Mouse (Mus musculus): ENCODE measurements around the gene Azin2. TPM values are rescaled to one million over a fixed set of nuclear protein-coding genes. Genes with fewer than 3 reads are reported as not detected.
A peak's percentile ranks its signal among the peaks of the same experiment; 100 is the strongest.

Gene Azin2
- total and polyA plus RNA-seq, 2 experiments from 2014 or later: 7.1 to 7.7 TPM

GRCm38 (mm10) chr4:129003720-129004119 lies 41.5 kb upstream of the Azin2 start:
- no peak for DNase-seq (ENCODE audit: low spot score)
- TF ChIP-seq EP300 (IDR thresholded peaks at IDR 0.05; ENCODE audit: low read depth) (no peak), CTCF (IDR thresholded peaks at IDR 0.05; ENCODE audit: low read depth) (no peak)
- H3K36me3 ChIP-seq (replicated peaks; ENCODE audit: control insufficient read depth, insufficient read depth, low read length): peaks cover 90% of the 10 kb centered on the region
- H3K4me2 ChIP-seq (ENCODE audit: low read depth, low read length): no peak overlapping the region
- ATAC-seq (ENCODE audit: insufficient read depth, low read depth): no peak
- WGBS: 79% methylated on average over 8 of the region's 8 CpGs
- H3K9me3 ChIP-seq (replicated peaks; ENCODE audit: control insufficient read depth, low read length): no peaks in the 10 kb centered on the region
- H3K4me3 ChIP-seq (ENCODE audit: low read depth, low read length): no peak overlapping the region
- no peak overlapping the region for H3K9ac ChIP-seq (replicated peaks; ENCODE audit: low read depth, low read length)
- no peak overlapping the region for H3K27ac ChIP-seq (ENCODE audit: low read depth)
- H3K4me1 ChIP-seq (ENCODE audit: control insufficient read depth, insufficient read depth): no peaks in the 10 kb centered on the region
- no peaks in the 10 kb centered on the region for H3K27me3 ChIP-seq (ENCODE audit: control insufficient read depth, insufficient read depth, low read length)

- no peak overlapping the region for H3K27ac ChIP-seq (ENCODE audit: low read depth)
- TF ChIP-seq EP300 (IDR thresholded peaks at IDR 0.05; ENCODE audit: low read depth) (no peak), CTCF (IDR thresholded peaks at IDR 0.05; ENCODE audit: low read depth) (no peak)
- ATAC-seq (ENCODE audit: insufficient read depth, low read depth) (no peak), DNase-seq (ENCODE audit: low spot score) (no peak)
- H3K9me3 ChIP-seq (replicated peaks; ENCODE audit: control insufficient read depth, low read length): no peaks in the 10 kb centered on the region
- 62% methylated on average over 3 of the region's 3 CpGs for WGBS
- peaks cover 66% of the 10 kb centered on the region for H3K36me3 ChIP-seq (replicated peaks; ENCODE audit: control insufficient read depth, insufficient read depth, low read length)
- no peaks in the 10 kb centered on the region for H3K27me3 ChIP-seq (ENCODE audit: control insufficient read depth, insufficient read depth, low read length)
- no peak overlapping the region for H3K4me2 ChIP-seq (ENCODE audit: low read depth, low read length)
- no peak overlapping the region for H3K9ac ChIP-seq (replicated peaks; ENCODE audit: low read depth, low read length)
- no peak overlapping the region for H3K4me3 ChIP-seq (ENCODE audit: low read depth, low read length)
- H3K4me1 ChIP-seq (ENCODE audit: control insufficient read depth, insufficient read depth): no peaks in the 10 kb centered on the region; the same call in 1 of the 2 replicates
These were observed 38.5 kb upstream of the Azin2 start for GRCm38 (mm10) chr4:129000786-129001185.

- ATAC-seq (ENCODE audit: insufficient read depth, low read depth) (no peak), DNase-seq (ENCODE audit: low spot score) (no peak)
- 82% methylated on average over 8 of the region's 8 CpGs for WGBS
- no peak overlapping the region for H3K4me3 ChIP-seq (ENCODE audit: low read depth, low read length)
- H3K4me1 ChIP-seq (ENCODE audit: control insufficient read depth, insufficient read depth): peaks cover 12% of the 10 kb centered on the region
- H3K9me3 ChIP-seq (replicated peaks; ENCODE audit: control insufficient read depth, low read length): no peaks in the 10 kb centered on the region
- no peak for TF ChIP-seq EP300 (IDR thresholded peaks at IDR 0.05; ENCODE audit: low read depth)
- TF ChIP-seq CTCF (IDR thresholded peaks at IDR 0.05; ENCODE audit: low read depth): no peak
- H3K36me3 ChIP-seq (replicated peaks; ENCODE audit: control insufficient read depth, insufficient read depth, low read length): peaks cover 47% of the 10 kb centered on the region
- H3K27me3 ChIP-seq (ENCODE audit: control insufficient read depth, insufficient read depth, low read length): no peaks in the 10 kb centered on the region
- H3K9ac ChIP-seq (replicated peaks; ENCODE audit: low read depth, low read length): no peak overlapping the region
- H3K4me2 ChIP-seq (ENCODE audit: low read depth, low read length): no peak overlapping the region
- H3K27ac ChIP-seq (ENCODE audit: low read depth): no peak overlapping the region
These were observed 36.2 kb upstream of the Azin2 start for GRCm38 (mm10) chr4:128998401-128998800.

GRCm38 (mm10) chr4:128997258-128997657 lies 35.0 kb upstream of the Azin2 start:
- WGBS: 43% methylated on average over 8 of the region's 8 CpGs
- Histone ChIP-seq H3K4me1 (ENCODE audit: control insufficient read depth, insufficient read depth) (peaks cover 12% of the 10 kb centered on the region), H3K9ac (replicated peaks; ENCODE audit: low read depth, low read length) (no peak overlapping the region), H3K9me3 (replicated peaks; ENCODE audit: control insufficient read depth, low read length) (no peaks in the 10 kb centered on the region), H3K27ac (ENCODE audit: low read depth) (no peak overlapping the region), H3K4me2 (ENCODE audit: low read depth, low read length) (no peak overlapping the region), H3K4me3 (ENCODE audit: low read depth, low read length) (no peak overlapping the region), H3K27me3 (ENCODE audit: control insufficient read depth, insufficient read depth, low read length) (no peaks in the 10 kb centered on the region), H3K36me3 (replicated peaks; ENCODE audit: control insufficient read depth, insufficient read depth, low read length) (peaks cover 35% of the 10 kb centered on the region)
- TF ChIP-seq EP300 (IDR thresholded peaks at IDR 0.05; ENCODE audit: low read depth): no peak
- no peak for TF ChIP-seq CTCF (IDR thresholded peaks at IDR 0.05; ENCODE audit: low read depth)
- DNase-seq (ENCODE audit: low spot score) (no peak), ATAC-seq (ENCODE audit: insufficient read depth, low read depth) (no peak)

GRCm38 (mm10) chr4:128995238-128995637 lies 33.0 kb upstream of the Azin2 start:
- TF ChIP-seq EP300 (IDR thresholded peaks at IDR 0.05; ENCODE audit: low read depth) (no peak), CTCF (IDR thresholded peaks at IDR 0.05; ENCODE audit: low read depth) (no peak)
- DNase-seq (ENCODE audit: low spot score) (no peak), ATAC-seq (ENCODE audit: insufficient read depth, low read depth) (no peak)
- Histone ChIP-seq H3K4me3 (ENCODE audit: low read depth, low read length) (no peak overlapping the region), H3K27me3 (ENCODE audit: control insufficient read depth, insufficient read depth, low read length) (no peaks in the 10 kb centered on the region), H3K9ac (replicated peaks; ENCODE audit: low read depth, low read length) (no peak overlapping the region), H3K27ac (ENCODE audit: low read depth) (no peak overlapping the region), H3K9me3 (replicated peaks; ENCODE audit: control insufficient read depth, low read length) (no peaks in the 10 kb centered on the region), H3K36me3 (replicated peaks; ENCODE audit: control insufficient read depth, insufficient read depth, low read length) (peaks cover 15% of the 10 kb centered on the region), H3K4me2 (ENCODE audit: low read depth, low read length) (no peak overlapping the region), H3K4me1 (ENCODE audit: control insufficient read depth, insufficient read depth) (peaks cover 12% of the 10 kb centered on the region)
- WGBS: 58% methylated on average over 7 of the region's 7 CpGs

- H3K36me3 ChIP-seq (replicated peaks; ENCODE audit: control insufficient read depth, insufficient read depth, low read length): no peaks in the 10 kb centered on the region
- peak overlapping the region; percentile 93 for H3K4me2 ChIP-seq (ENCODE audit: low read depth, low read length)
- WGBS: under 1% methylated on average over 12 of the region's 12 CpGs
- peaks cover 12% of the 10 kb centered on the region for H3K4me1 ChIP-seq (ENCODE audit: control insufficient read depth, insufficient read depth)
- peak overlapping the region; percentile 62 for H3K4me3 ChIP-seq (ENCODE audit: low read depth, low read length)
- TF ChIP-seq CTCF (IDR thresholded peaks at IDR 0.05; ENCODE audit: low read depth) (no peak), EP300 (IDR thresholded peaks at IDR 0.05; ENCODE audit: low read depth) (no peak)
- no peaks in the 10 kb centered on the region for H3K9me3 ChIP-seq (replicated peaks; ENCODE audit: control insufficient read depth, low read length)
- ATAC-seq (ENCODE audit: insufficient read depth, low read depth): peak; percentile 1; the same call in 1 of the 2 replicates
- H3K27me3 ChIP-seq (ENCODE audit: control insufficient read depth, insufficient read depth, low read length): no peaks in the 10 kb centered on the region
- H3K27ac ChIP-seq (ENCODE audit: low read depth): peak overlapping the region; percentile 82
- peak overlapping the region; percentile 76 for H3K9ac ChIP-seq (replicated peaks; ENCODE audit: low read depth, low read length)
- no peak for DNase-seq (ENCODE audit: low spot score)
These were observed 31.4 kb upstream of the Azin2 start for GRCm38 (mm10) chr4:128993675-128994074.
